Mouse (Mus musculus) stomach, postnatal 0 days (tissue): ENCODE data around the gene Gamt. TPM values are rescaled to one million over a fixed set of nuclear protein-coding genes. Genes with fewer than 3 reads are reported as not detected.

Experiments
- ATAC-seq: fragments of 200-750 bp; cut with Nextera tagmentation; 2 replicates; pipeline ENCODE4 v1.8.0; 2017; ENCODE audit not compliant: low FRiP score, low TSS enrichment
- DNase-seq: peaks from one replicate; pipeline ENCODE4 v3.0.0-alpha.2; 2016; ENCODE audit warnings: low spot score
- H3K27ac ChIP-seq: fragments of 300-500 bp; sonication (generic); replicated peaks from 2 replicates; pipeline ENCODE4 v1.5.1; 2014; ENCODE audit warnings: mild to moderate bottlenecking, control low read depth
- H3K27me3 ChIP-seq: fragments of 300-500 bp; sonication (generic); 2 replicates; pipeline ENCODE4 v1.6.1; 2014; ENCODE audit warnings: low read length; ENCODE audit not compliant: control insufficient read depth, insufficient read depth
- H3K36me3 ChIP-seq: fragments of 300-500 bp; sonication (generic); 2 replicates; pipeline ENCODE4 v1.6.1; 2014; ENCODE audit warnings: low read length, mixed read lengths; ENCODE audit not compliant: control insufficient read depth, insufficient read depth
- H3K4me1 ChIP-seq: fragments of 300-500 bp; sonication (generic); replicated peaks from 2 replicates; pipeline ENCODE4 v1.6.1; 2014; ENCODE audit warnings: antibody characterized with exemption; ENCODE audit not compliant: control insufficient read depth, insufficient read depth
- H3K4me2 ChIP-seq: fragments of 300-500 bp; sonication (generic); replicated peaks from 2 replicates; pipeline ENCODE4 v1.6.1; 2014; ENCODE audit warnings: low read depth, mild to moderate bottlenecking, control low read depth, moderate library complexity
- H3K4me3 ChIP-seq: fragments of 300-500 bp; sonication (generic); 2 replicates; pipeline ENCODE4 v1.5.1; 2014; ENCODE audit warnings: low read depth, low read length, control low read depth
- H3K9ac ChIP-seq: fragments of 300-500 bp; sonication (generic); 2 replicates; pipeline ENCODE4 v1.6.1; 2014; ENCODE audit warnings: mild to moderate bottlenecking, low read length, control low read depth, mixed read lengths
- H3K9me3 ChIP-seq: fragments of 300-500 bp; sonication (generic); 2 replicates; pipeline ENCODE4 v1.6.1; 2016; ENCODE audit warnings: low read length; ENCODE audit not compliant: control insufficient read depth
- CTCF ChIP-seq: IDR thresholded peaks from 2 replicates; pipeline ENCODE4 v1.5.1; 2016; ENCODE audit warnings: antibody characterized with exemption, low read depth, mild to moderate bottlenecking, moderate library complexity
- EP300 ChIP-seq: optimal IDR thresholded peaks from 2 replicates; pipeline ENCODE3; 2016; ENCODE audit warnings: antibody characterized with exemption
- WGBS: fragments of 180-500 bp; shearing (Covaris S2); extraction: QIAGEN DNeasy Blood & Tissue Kit; methylation state at CpG from one replicate; pipeline ENCODE4 v1.1.7; 2014; 5-methylcytosine and 5-hydroxymethylcytosine counted together
- polyA plus RNA-seq: library from polyadenylated mRNA; unstranded; fragments of >200 nt; fragmentation: Nextera tagmentation; extraction: Ambion mirVana; gene quantifications from 2 replicates; pipeline ENCODE4 v1.2.1, GENCODE M21; 2015

The Gamt gene
- polyA plus RNA-seq, 1 experiment from 2014 or later = 16.3 TPM

GRCm38 (mm10) chr10:80264341-80265148 lies 3.7 kb upstream of the Gamt start:
- Histone ChIP-seq H3K36me3 (no peaks in the 10 kb centered on the region), H3K9me3 (no peaks in the 10 kb centered on the region), H3K4me2 (peak overlapping the region; percentile 70), H3K27ac (peak overlapping the region; percentile 87), H3K4me3 (peak overlapping the region; percentile 74), H3K4me1 (peaks cover 14% of the 10 kb centered on the region; the same call in 1 of the 2 replicates), H3K9ac (peak overlapping the region; percentile 85), H3K27me3 (no peaks in the 10 kb centered on the region)
- DNase-seq (peak; percentile 98), ATAC-seq (peak; percentile 61)
- 1% methylated on average over 79 of the region's 81 CpGs for WGBS
- TF ChIP-seq CTCF = no peak
- no peak for TF ChIP-seq EP300

DNA sequence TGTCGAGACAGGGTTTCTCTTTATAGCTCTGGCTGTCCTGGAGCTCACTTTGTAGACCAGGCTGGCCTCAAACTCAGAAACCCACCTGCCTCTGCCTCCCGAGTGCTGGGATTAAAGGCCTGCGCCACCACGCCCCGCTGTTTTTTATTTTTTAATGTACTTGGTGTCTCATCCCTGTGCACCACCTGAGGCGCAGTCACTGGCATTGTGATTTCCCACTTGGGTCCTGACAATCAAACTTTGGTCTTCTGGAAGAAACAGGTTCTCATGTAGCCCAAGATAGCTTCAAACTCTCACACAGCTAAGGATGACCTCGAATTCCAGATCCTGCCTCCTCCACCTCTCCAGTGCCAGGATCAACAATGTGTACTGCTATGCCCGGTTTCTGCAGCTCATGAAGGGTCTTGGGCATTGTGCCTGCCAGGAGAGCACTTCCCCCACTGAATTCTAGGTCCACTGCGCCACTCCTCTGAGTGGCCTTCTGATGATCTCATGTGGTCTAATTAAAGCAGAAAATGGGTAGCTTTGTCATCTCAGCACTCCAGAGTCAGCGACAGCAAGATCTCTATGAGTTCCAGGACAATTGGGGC lies 2.1 kb upstream of the Gamt start:
- no peak overlapping the region for H3K9ac ChIP-seq
- H3K36me3 ChIP-seq = peaks cover 4% of the 10 kb centered on the region
- H3K4me2 ChIP-seq = no peak overlapping the region
- no peak overlapping the region for H3K4me3 ChIP-seq
- no peaks in the 10 kb centered on the region for H3K27me3 ChIP-seq
- H3K9me3 ChIP-seq = no peaks in the 10 kb centered on the region
- H3K4me1 ChIP-seq = peaks cover 13% of the 10 kb centered on the region; the same call in 1 of the 2 replicates
- TF ChIP-seq EP300 (no peak), CTCF (no peak)
- no peak for ATAC-seq
- no peak overlapping the region for H3K27ac ChIP-seq
- 91% methylated on average over 10 of the region's 10 CpGs for WGBS
- no peak for DNase-seq

- Histone ChIP-seq H3K36me3 (peaks cover 7% of the 10 kb centered on the region), H3K27me3 (no peaks in the 10 kb centered on the region), H3K4me3 (peak overlapping the region; percentile 48), H3K9ac (no peak overlapping the region), H3K4me1 (peaks cover 10% of the 10 kb centered on the region; the same call in 1 of the 2 replicates), H3K9me3 (no peaks in the 10 kb centered on the region), H3K4me2 (peak overlapping the region; percentile 85), H3K27ac (peak overlapping the region; percentile 98)
- ATAC-seq = no peak
- no peak for DNase-seq
- TF ChIP-seq EP300 = no peak
- TF ChIP-seq CTCF = no peak
- WGBS = 69% methylated on average over 12 of the region's 12 CpGs
These were observed 1.4 kb upstream of the Gamt start for GRCm38 (mm10) chr10:80262169-80262568.

DNA sequence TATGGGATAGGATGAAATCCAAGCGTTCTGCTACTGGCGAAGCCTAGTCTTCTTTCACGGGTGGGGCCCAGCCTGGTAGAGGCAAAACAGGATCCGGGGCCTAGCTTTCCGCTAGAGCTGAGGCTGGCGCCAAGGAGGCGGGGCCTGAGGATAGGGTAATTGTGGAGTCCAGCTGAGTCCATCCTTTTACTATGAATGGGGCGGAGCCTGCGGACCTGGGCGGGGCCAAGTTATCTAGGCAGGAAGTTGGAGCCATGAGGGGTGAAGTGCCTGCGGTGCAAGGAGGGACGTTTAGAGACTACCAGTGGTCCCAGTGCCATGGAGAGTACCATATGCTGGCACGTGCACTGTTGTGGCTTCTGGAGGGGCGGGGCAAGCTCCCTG lies 765 bp upstream of the Gamt start:
- WGBS = 1% methylated on average over 14 of the region's 14 CpGs
- H3K4me3 ChIP-seq = peak overlapping the region; percentile 48

DNA sequence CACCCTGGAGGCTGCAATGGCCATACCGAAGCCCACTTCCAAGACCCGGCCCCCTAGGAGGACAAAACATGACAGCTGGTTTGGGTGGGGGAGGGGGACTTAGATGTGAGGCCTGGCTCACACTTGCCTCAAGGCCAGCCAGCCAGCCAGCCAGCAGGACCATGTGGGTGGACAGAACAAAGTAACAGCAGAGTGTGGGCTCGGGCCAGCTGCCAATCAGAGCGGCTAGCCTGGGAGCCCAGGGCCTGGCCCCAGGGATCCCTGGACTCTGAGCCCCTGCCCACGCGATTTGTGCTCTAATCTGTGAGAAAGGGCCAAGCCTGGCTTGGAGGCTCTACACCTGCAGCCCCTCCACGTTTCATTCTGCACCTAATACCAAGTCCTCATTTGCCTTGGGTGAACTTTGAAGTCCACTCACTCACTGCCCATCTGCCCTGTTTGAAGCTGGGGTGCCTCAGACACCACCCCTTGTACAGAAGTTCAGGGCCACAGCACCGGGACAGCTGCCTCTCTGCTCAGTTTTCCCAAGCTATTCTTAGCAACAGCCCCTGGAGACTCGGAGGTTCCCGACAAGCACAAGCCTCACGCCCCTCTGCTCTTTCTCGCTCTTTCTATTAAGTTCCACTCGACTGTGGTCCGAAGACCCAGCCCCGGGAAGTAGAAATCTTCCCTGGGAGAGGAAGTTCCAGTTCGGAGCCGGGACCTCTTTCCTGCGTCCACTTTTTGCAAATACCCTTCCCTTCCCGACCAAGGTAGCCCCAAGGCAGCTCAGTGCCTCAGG lies 761 bp downstream of the Gamt start:
- DNase-seq = no peak
- peak overlapping the region; percentile 85 for H3K4me2 ChIP-seq
- no peaks in the 10 kb centered on the region for H3K27me3 ChIP-seq
- H3K27ac ChIP-seq = peak overlapping the region; percentile 98
- TF ChIP-seq CTCF (no peak), EP300 (no peak)
- peak overlapping the region; percentile 59 for H3K9ac ChIP-seq
- ATAC-seq = no peak
- peaks cover 19% of the 10 kb centered on the region for H3K36me3 ChIP-seq
- peak overlapping the region; percentile 48 for H3K4me3 ChIP-seq
- peaks cover 7% of the 10 kb centered on the region; the same call in 1 of the 2 replicates for H3K4me1 ChIP-seq
- 10% methylated on average over 19 of the region's 19 CpGs for WGBS
- H3K9me3 ChIP-seq = no peaks in the 10 kb centered on the region

More for the DNA sequence above, 765 bp upstream of the Gamt start:
- Histone ChIP-seq H3K9ac (peak overlapping the region; percentile 68), H3K27me3 (no peaks in the 10 kb centered on the region), H3K27ac (peak overlapping the region; percentile 98), H3K9me3 (no peaks in the 10 kb centered on the region), H3K4me1 (peaks cover 10% of the 10 kb centered on the region; the same call in 1 of the 2 replicates), H3K36me3 (peaks cover 9% of the 10 kb centered on the region), H3K4me2 (peak overlapping the region; percentile 85)
- DNase-seq = peak; percentile 100
- ATAC-seq = peak; percentile 80
- TF ChIP-seq CTCF (no peak), EP300 (no peak)
